Mouse (Mus musculus) ES-E14 (cell line): ENCODE measurements at regions not wholly inside any gene's neighbourhood (a gene's known extent, or its start where the extent isn't known, plus 50 kb on each side); places are given as distances from the start of the nearest gene placed in this dataset.

Experiments used
- CHD2 ChIP-seq: IDR thresholded peaks from 2 replicates; pipeline ENCODE4 v1.6.1; 2014; ENCODE audit warnings: mild to moderate bottlenecking, low read depth, low read length, inconsistent platforms
- ZNF384 ChIP-seq: IDR thresholded peaks from 2 replicates; pipeline ENCODE4 v1.6.1; 2012; ENCODE audit warnings: low read depth, low read length, inconsistent platforms

DNA sequence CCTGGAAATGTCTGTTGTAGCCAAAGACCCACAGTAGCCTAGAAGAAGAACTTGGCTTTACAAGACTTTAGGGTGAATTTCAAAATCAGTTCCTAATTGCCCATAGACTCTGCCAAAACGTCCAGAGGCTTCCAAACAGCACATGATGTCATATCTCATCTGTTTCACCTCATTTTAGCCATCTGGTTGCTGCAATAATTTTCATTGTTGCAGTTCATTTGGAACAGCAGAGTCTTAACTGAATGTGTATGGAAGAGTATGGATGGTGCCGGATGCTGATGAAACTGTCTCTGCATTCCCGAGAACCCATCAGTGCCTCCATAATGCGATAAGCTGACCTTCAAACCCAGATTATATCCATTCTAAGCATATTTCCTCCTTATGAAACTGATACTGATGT, 295.9 kb upstream of the Gje1 start:
- no peak for TF ChIP-seq ZNF384
- no peak for TF ChIP-seq CHD2
